Comparison of ENCODE assay signal across 10 mouse cellular contexts in the genomic region with DNA sequence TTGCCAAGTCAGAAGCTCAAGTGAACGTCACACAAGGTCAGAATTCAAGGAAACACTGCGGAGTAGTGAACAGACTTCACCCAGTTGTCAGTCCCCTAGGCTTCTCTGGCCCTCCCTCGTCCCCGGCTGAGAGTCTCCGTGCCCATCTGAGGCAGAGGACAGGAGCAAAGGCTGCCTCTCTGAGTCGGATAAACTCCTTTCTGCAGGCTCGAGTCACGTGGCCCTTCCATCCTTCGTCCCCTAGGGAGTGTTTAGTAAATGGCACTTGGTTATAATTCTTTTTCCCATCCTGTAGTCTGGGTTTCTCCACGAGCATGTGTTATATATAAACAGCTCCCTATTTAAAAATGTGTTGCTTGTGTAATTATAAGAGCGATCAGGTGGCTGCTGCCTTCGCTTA. TPM values are rescaled to one million over a fixed set of nuclear protein-coding genes. Genes with fewer than 3 reads are reported as not detected.
DNase-seq lines count a peak whose midpoint lies in the region; ATAC-seq and TF ChIP-seq lines count a peak whose summit lies in the region.
"Had no signal": no experiment of that assay in that cellular context is flagged by ENCODE, and none has a peak within 500 bp of the region (broad histone marks: within the 10 kb centered on the region; RNA-seq: fewer than 3 reads in every experiment).

No protein-coding gene starts in this region.

- H3K4me2 ChIP-seq in hindbrain, embryonic 13.5 days, result peak overlapping the region; percentile 21; the same call in 1 of the 2 replicates
- H3K4me2 ChIP-seq in neural tube, embryonic 13.5 days, result peak overlapping the region; percentile 25

- 48% methylated on average over 12 of the region's 12 CpGs for WGBS in hindbrain, embryonic 13.5 days
- 47% methylated on average over 12 of the region's 12 CpGs for WGBS in neural tube, embryonic 13.5 days

- intact Hi-C loops in left cerebral cortex, adult 2 months (cut with DNase I), result loop anchor here (5.0 kb wide), 3 partner anchors 139 to 484 kb away; a partner anchor contains a TSS
- intact Hi-C loops in left cerebral cortex, postnatal 10 days (cut with DNase I), result loop anchor here (5.0 to 10.0 kb wide), 3 partner anchors 299 to 481 kb away; a partner anchor contains a TSS
- intact Hi-C loops in heart, postnatal 36 days (cut with DNase I), result loop anchor here (5.0 to 10.0 kb wide), 5 partner anchors 139 to 611 kb away; a partner anchor contains a TSS

- H3K9me3 ChIP-seq in hindbrain, embryonic 13.5 days, result no peaks in the 10 kb centered on the region
- no peaks in the 10 kb centered on the region for H3K9me3 ChIP-seq in neural tube, embryonic 13.5 days

- peak overlapping the region; percentile 19; the same call in 1 of the 2 replicates for H3K9ac ChIP-seq in hindbrain, embryonic 13.5 days
- H3K9ac ChIP-seq in neural tube, embryonic 13.5 days, result no peak overlapping the region

- H3K4me3 ChIP-seq in left cerebral cortex, adult 2 months, result no peak overlapping the region
- no peak overlapping the region for H3K4me3 ChIP-seq in hindbrain, embryonic 13.5 days
- no peak overlapping the region for H3K4me3 ChIP-seq in neural tube, embryonic 13.5 days

- ATAC-seq in cerebellum, adult (ENCODE audit: insufficient number of reproducible peaks, low FRiP score, low TSS enrichment), result peak; percentile 21; the same call in 1 of the 2 replicates
- no peak for ATAC-seq in hindbrain, embryonic 13.5 days (ENCODE audit: low FRiP score)
- ATAC-seq in neural tube, embryonic 13.5 days (ENCODE audit: low read depth), result peak; percentile 52; the same call in 1 of the 2 replicates
- ATAC-seq in erythroid progenitor cell, adult 5-6 weeks (replicated peaks; ENCODE audit: low FRiP score, poor library complexity, severe bottlenecking), result no peak

- H3K36me3 ChIP-seq in hindbrain, embryonic 13.5 days, result no peaks in the 10 kb centered on the region
- H3K36me3 ChIP-seq in neural tube, embryonic 13.5 days, result no peaks in the 10 kb centered on the region

- TF ChIP-seq CTCF in left cerebral cortex, adult 2 months (IDR thresholded peaks at IDR 0.05), result no peak

- DNase-seq in cerebellum, postnatal 25 days, result no peak
- DNase-seq in left cerebral cortex, adult 2 months (ENCODE audit: extremely low spot score in 1 of 2, low spot score in 2 of 2), result peak in 1 of 2 experiments; percentile 19
- DNase-seq in left cerebral cortex, postnatal 10 days (ENCODE audit: extremely low spot score in 1 of 2, low spot score in 2 of 2), result no peak
- DNase-seq in heart, postnatal 36 days, result no peak

- H3K27me3 ChIP-seq in hindbrain, embryonic 13.5 days, result peaks cover 3% of the 10 kb centered on the region; the same call in 1 of the 2 replicates
- no peaks in the 10 kb centered on the region for H3K27me3 ChIP-seq in neural tube, embryonic 13.5 days

- H3K27ac ChIP-seq in left cerebral cortex, adult 2 months, result peak overlapping the region; percentile 48
- H3K27ac ChIP-seq in hindbrain, embryonic 13.5 days, result no peak overlapping the region
- no peak overlapping the region for H3K27ac ChIP-seq in neural tube, embryonic 13.5 days (replicated peaks)

- peaks cover 26% of the 10 kb centered on the region for H3K4me1 ChIP-seq in hindbrain, embryonic 13.5 days (replicated peaks)
- peaks cover 16% of the 10 kb centered on the region for H3K4me1 ChIP-seq in neural tube, embryonic 13.5 days (replicated peaks)

RNA-seq across cellular contexts. Expression of a gene that starts 26.4 kb away (rescaled TPM):
- total RNA-seq in left cerebral cortex, adult 2 months (2021), result 1 to 10 TPM; 3.9 to 4.1 TPM
- 10 to 100 TPM; 12.5 to 13.0 TPM for total RNA-seq in left cerebral cortex, postnatal 10 days (2021)
- 16.0 and 18.3 TPM in 2 replicates for polyA plus RNA-seq in hindbrain, embryonic 13.5 days (2015; fragmentation: Nextera tagmentation; extraction: Ambion mirVana)
- 13.8 and 15.7 TPM in 2 replicates for polyA plus RNA-seq in neural tube, embryonic 13.5 days (2015; fragmentation: Nextera tagmentation; extraction: Ambion mirVana)
- total RNA-seq in erythroid progenitor cell, adult 5-6 weeks (2015; ENCODE audit: low replicate concordance), result 25.6 and 37.7 TPM in 2 replicates
- 14.0 and 35.9 TPM in 2 replicates for total RNA-seq in erythroid progenitor cell, adult 5-6 weeks (2017; ENCODE audit: low replicate concordance)
- 10 to 100 TPM in 1 of 2 experiments, 1 to 10 TPM in 1; 9.9 to 12.9 TPM for total RNA-seq in heart, postnatal 36 days (2021)

RNA-seq across cellular contexts. Expression of a gene that starts 33.5 kb away (rescaled TPM):
- total RNA-seq in left cerebral cortex, adult 2 months (2021), result under 1 TPM; 0.63 to 0.87 TPM
- total RNA-seq in left cerebral cortex, postnatal 10 days (2021), result under 1 TPM; 0.57 to 0.62 TPM
- 0.25 and 0.49 TPM in 2 replicates for polyA plus RNA-seq in hindbrain, embryonic 13.5 days (2015; fragmentation: Nextera tagmentation; extraction: Ambion mirVana)
- 0.32 and 0.40 TPM in 2 replicates for polyA plus RNA-seq in neural tube, embryonic 13.5 days (2015; fragmentation: Nextera tagmentation; extraction: Ambion mirVana)
- total RNA-seq in erythroid progenitor cell, adult 5-6 weeks (2015; ENCODE audit: low replicate concordance), result not detected in 2 replicates
- not detected in 2 replicates for total RNA-seq in erythroid progenitor cell, adult 5-6 weeks (2017; ENCODE audit: low replicate concordance)
- total RNA-seq in heart, postnatal 36 days (2021), result 100 to 1,000 TPM; 359 to 393 TPM

RNA-seq across cellular contexts. Expression of a gene that starts 38.1 kb away (rescaled TPM):
- under 1 TPM; 0.72 to 0.89 TPM for total RNA-seq in left cerebral cortex, adult 2 months (2021)
- total RNA-seq in left cerebral cortex, postnatal 10 days (2021), result 1 to 10 TPM in 1 of 2 experiments, under 1 TPM in 1; 0.97 to 1.2 TPM
- polyA plus RNA-seq in hindbrain, embryonic 13.5 days (2015; fragmentation: Nextera tagmentation; extraction: Ambion mirVana), result 0.09 and 0.16 TPM in 2 replicates
- polyA plus RNA-seq in neural tube, embryonic 13.5 days (2015; fragmentation: Nextera tagmentation; extraction: Ambion mirVana), result 0.33 TPM in 1 of 2 replicates, not detected in the other
- total RNA-seq in erythroid progenitor cell, adult 5-6 weeks (2015; ENCODE audit: low replicate concordance), result not detected in 2 replicates
- not detected in 2 replicates for total RNA-seq in erythroid progenitor cell, adult 5-6 weeks (2017; ENCODE audit: low replicate concordance)
- not detected for total RNA-seq in heart, postnatal 36 days (2021)
- total RNA-seq: common myeloid progenitor, adult 5-6 weeks had no signal
- polyA plus RNA-seq: liver, embryonic 16.5 days had no signal

Comparison
In these comparisons a context has a peak if more than half of its experiments do, and no peak if none do; other contexts are left out.
1. ATAC-seq: peak in cerebellum, adult (single experiment) and neural tube, embryonic 13.5 days (single experiment); none in hindbrain, embryonic 13.5 days (single experiment) and erythroid progenitor cell, adult 5-6 weeks (single experiment).
2. RNA of a gene that starts 33.5 kb away (total RNA-seq): 359 to 393 TPM in heart, postnatal 36 days; 0.63 to 0.87 TPM in left cerebral cortex, adult 2 months, 0.57 to 0.62 TPM in left cerebral cortex, postnatal 10 days and not detected in erythroid progenitor cell, adult 5-6 weeks; every median in the first group is over 100 times any median in the second.